Mouse (Mus musculus): ENCODE data around the gene Ttc28.

Gene Ttc28

DNA sequence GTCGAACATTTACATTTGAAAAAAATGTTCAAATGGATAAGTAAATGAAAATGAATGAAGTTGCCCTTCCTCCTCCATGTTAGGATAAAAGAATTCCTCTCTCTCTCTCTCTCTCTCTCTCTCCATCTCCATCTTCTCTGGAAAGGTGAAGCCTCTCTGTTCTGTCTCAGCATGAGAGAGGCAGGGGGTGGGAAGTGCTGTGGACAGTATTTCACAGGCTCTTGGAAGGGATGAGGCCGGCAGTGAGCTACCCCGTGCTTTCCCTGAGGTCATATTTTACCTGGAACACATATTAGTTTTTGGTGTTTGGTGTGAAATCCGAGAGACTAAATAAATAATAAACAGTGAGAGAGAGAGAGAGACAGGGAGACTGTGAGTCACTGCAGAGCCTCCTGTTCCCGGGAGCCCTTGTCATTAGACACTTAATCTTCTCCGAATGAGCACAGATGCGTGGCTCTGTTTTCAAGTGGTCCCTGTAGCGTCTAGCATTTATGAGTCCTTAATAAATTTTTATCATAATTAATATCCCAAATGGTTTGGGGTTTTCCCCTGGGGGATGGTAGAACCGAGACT, 284.8 kb downstream of the Ttc28 start:
- DNase-seq (ENCODE audit: low spot score in 2 of 2): no peak

DNA sequence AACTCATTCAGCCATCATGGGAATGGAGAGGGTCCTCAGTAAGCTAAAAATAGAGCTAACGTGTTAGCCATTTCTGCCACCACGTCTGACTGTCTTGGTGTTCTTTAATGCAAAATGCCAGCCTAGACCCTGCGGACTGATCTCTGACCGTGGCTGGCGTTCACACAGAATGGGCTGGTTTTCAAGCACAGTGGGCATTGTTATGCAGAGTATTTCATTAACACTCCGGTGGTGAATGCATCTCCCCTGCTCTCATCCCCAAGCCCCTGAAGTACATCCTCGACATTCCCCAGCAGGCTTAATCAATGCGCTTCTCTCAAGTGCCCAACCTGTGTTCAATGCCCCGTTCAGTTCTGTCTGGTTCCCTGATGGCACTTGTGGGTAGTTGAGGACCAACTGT, 290.8 kb downstream of the Ttc28 start:
- no peak for DNase-seq (ENCODE audit: low spot score in 2 of 2)

DNA sequence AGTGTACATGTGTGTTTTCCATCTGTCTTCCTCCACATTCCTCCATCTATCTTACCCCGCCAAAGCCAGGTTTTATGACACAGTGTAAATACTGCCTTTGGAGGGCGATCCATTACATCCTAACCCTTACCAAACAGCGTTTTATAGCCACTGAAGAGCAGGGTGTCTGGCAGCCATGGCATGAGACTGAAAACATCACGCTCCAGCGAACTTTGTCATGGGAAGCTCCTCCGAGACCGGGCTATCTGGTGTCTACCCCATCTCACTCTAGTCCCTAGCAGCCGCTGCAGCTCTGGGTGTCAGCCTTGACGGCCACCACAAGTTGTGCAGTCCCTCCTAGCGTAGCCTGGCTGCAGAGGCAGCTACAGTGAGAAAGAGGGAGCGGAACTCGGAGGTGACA, 295.8 kb downstream of the Ttc28 start:
- DNase-seq (ENCODE audit: low spot score in 2 of 2): no peak

DNA sequence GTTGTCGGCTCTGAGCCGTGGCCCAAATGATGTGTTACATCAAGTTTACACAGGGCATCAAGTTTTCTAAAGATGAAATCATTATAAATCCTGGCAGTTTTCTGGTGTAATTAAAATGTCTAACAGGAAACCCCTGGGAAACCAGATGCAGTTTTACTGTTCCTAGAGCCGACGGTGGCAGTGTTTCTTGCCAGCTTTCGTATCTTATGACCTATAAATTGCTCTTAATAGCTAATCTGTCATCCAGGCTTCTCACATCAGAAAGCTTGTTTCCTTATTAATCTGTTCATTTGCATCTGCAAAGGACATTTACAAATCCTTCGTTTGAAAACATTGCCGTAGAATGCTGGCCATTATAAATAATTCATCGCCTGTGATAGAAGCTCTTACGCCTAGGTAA, 296.2 kb downstream of the Ttc28 start:
- no peak for DNase-seq (ENCODE audit: low spot score in 2 of 2)

DNA sequence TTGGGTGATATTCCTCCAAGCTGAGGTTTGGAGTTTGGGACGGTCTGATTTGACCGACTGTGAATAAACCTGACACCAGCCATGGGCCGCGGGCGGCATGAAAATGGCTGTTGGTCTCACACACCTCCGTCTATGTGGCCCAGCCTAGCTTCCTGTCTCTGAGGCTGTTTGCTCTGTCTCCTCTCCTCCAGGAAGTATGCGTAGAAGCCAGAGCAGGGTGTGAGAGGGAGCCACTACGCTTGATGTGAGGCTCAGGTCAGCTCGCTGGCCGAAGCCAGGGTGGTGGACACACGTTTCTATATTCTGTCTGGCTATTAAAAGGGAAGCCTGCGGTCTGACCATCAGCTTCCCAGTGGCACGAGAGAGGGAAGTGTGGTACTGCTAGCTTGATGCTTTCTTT, 296.8 kb downstream of the Ttc28 start:
- peak; percentile 27 to 34 for DNase-seq (ENCODE audit: low spot score in 2 of 2)

DNA sequence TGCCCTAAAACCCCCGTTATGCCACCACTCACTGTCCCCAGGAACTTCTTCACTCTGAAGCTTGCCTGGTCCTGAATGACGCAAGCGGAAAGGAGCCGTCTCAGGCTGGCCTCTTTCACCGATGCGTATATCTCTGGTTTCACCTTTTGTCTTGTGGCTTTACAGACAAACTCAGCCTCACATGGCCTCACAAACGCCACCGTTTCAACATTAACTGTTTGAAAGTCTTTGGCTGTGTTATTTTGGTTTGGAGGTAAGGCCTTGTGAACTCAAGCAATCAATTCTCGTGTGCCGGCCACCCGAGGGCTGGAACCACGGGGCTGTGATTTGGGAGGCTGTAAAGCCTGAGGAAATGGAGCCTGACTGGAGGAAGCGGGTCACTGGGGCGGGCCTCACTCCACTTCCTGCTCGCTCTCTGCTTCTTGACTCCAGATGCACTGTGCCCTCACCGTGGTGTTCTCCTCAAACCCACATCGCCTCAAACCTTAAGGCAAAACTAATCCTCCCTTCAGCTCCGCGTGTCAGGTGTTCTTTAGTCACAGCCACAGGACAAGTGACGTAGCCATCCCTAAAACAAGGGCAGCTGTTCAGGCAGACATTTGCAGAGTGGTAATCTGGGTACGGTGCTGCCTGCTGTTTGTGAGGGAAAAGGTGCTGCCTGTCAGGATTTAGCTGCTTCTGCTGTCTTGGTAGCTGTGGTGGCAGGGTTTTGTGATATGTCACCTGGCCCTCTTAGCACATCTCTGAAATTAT, 298.9 kb downstream of the Ttc28 start:
- peak; percentile 83 to 84 for DNase-seq (ENCODE audit: low spot score in 2 of 2)

DNA sequence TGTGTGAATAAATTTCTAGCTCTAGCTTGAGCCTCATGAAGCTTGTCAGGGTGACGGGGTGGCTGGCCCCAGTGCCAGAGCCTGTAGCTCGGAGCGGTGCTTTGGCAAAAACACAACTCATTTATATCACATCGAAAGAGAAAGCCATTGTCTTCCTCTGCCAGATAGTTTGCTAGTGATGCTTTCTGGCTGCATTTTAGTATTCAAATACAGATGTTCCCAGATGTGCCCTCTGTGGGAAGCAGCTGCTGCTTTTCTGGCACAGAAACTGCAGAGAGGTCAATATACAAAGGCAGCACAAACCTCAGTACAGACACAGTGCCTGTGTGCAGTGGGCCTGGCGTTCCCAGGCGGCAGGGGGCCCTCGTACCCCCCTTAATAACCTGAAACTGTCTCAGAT, 300.0 kb downstream of the Ttc28 start:
- no peak for DNase-seq (ENCODE audit: low spot score in 2 of 2)

DNA sequence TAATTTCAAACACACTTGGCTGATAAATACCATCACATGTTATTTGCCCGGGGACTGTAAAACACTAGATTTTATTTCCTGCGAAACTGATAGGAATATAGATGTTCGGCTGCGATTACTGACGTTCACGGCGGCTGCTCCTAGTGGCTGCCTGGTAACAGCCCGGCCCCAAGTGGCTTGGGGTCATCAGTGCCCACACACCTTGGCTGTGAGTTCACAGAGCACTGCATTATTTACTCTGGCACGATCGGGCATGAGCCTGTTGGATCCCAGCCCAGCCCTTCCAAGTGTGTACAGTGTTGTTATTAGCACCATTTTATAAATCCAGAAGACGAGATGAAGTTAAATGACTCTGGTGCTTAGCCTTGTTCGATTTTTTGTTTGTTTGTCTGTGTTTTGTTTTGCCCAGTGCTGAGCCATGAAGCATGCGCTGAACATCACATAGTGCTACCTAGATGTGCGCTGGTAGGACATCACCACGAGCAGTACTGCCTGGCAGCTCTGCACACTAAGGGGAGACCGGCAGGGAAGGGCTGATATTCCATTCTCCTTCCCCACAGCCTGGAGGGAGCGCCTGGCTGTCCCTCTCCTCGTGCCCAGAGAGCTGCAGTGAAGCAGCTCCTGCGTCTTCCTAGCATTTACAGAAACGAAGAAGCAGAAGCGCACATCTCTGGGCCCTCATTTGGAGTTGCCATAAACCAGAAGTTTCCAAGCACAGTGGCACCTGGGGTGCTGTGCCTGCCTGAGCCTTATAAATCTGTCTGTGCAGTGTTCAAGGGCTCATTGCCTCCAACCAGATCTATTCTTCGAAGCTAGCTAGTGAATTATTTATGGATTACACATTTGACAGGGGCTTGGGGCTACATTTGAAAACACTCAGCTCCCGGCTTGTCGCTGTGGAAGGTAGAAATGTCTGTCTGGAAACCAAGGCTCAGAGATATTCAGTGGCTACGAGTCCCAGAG, 300.8 kb downstream of the Ttc28 start:
- DNase-seq (ENCODE audit: low spot score in 2 of 2): no peak

DNA sequence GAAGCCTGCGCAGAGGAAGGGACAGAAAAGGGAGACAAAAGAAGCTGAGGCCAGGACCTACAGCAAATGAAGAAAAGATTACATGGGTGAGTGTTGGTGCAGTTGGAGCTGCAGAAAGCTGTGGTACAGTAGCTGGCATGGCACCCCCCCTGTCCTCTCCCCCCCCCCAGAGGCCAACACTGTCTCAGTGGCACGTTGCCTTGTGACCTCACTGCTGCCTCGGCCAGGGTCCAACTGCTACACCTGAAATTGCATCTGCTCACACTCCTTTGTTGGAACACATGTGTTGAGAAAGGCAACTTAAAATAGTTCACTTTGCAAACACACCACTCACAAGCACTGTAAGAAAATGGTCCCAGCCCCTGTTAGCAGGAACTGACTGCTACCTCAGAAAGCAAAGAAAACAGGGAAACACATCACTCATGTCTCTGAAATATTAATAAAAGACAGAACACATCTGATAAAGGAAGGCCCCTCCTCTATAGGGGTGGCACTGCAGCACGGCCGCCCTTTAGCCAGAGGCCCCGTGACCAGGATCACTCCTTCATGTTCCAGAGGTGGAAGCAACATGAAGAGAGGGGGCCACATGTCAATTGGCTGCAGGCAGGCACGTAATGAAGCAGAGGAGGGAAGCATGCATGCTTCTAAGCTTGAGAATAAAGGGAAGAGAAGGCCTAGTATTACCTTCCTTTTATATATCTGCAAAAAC, 301.8 kb downstream of the Ttc28 start:
- DNase-seq (ENCODE audit: low spot score in 2 of 2): no peak

DNA sequence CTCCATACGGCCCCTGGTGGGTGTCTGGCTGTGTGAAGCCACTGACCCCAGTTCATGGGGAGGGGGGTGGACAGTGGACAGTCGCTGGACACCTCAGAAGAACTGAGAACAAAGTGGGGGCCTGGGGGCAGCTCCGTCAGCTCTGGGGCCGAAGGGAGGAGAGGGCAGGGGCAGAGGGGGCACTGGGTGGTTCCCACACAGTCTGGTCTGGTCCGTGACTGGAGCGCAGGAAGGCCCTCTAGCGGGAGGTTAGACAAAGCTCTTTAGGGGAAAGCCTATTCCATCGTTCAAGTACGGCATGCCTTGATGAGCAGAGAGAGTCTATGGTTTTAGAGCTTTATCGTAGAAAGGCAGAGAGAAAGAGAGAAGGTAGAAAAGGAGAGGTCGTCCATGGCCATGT, 307.0 kb downstream of the Ttc28 start:
- no peak for DNase-seq (ENCODE audit: low spot score in 2 of 2)

DNA sequence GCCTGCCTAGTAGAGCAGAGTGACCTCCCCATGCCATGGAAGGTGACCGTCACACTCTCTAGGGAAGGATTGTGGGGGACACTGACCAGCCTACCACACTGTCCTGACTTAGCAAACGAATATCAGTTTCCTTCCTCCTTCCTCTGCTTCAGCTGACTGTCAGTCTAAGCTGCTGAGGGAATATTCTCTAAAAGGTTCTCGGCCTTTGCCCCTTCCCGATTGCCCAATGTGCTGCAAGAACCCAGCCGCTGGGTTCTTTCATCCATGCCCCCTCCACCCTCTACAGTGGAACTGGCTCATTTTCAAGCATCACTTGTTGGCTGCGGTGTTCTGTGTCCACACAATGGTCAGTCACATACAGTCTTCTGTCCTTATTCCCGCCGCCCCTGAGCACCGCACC, 312.4 kb downstream of the Ttc28 start:
- no peak for DNase-seq (ENCODE audit: low spot score in 2 of 2)

DNA sequence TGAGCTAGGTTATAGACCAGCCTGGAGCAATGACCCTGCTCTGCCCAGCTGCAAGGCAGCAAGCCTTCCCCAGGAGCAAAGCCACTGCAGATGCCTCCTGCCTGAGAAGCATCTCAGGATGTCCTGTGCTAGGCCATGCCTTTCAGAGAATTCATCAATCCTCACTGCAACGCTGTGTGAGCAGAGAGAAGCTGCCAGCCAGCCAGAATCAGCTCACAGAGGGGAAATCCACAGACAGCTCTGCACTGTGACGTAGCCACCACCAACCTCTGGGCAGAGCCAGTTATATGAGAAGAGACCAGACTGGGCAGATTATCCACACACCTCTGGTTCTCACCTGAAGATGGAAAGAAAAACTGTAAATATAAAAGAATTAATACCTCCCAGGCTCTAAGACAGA, 315.2 kb downstream of the Ttc28 start:
- DNase-seq (ENCODE audit: low spot score in 2 of 2): no peak

DNA sequence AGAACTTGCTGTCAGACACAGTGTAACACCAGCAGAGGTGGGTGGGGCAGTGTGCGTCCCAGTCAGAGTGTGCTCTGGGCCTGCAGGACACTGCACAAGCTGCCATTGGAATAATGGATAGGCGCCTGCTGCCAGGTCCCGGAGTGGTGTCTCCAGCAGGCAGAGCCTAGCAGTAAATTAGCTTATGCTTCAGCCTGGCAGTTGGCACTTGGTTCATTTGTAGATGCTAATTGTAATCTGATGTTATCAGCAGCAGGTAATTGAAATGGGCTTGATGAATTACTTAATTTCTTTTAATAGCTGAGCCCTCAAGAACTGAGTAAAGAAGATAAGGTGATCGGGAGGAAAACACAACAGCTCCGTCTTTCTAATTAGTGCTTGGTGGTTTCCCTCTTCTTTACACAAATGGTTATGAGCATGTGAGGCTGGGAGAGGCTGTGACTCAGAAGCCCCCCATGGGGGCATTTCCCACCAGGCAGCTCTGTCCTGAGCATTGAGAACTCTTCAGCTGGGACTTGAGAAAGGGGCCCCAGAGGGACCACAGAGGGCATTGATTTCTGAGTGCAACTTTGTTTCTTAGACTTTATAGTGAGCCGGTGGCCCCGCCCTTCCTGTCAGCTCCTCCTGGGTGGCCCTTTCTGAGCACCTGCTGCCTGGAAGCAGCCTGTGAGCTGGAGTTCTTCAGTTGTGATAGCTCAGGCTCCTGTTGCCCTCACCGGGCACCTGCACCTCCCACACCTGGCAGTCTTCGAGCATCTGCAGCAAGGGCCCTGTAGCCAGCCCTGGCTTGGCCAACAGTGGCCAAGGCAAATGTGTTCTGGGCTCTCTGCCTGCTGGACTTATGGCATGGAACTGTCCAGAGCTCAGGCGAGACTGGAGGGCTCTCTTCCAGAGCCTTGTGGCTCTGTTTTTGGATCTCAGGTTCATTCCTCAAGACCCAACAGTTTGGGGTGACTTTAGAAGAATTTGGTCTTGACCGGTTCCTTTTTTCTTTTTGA, 316.2 kb downstream of the Ttc28 start:
- DNase-seq (ENCODE audit: low spot score in 2 of 2): peak; percentile 23 to 34

DNA sequence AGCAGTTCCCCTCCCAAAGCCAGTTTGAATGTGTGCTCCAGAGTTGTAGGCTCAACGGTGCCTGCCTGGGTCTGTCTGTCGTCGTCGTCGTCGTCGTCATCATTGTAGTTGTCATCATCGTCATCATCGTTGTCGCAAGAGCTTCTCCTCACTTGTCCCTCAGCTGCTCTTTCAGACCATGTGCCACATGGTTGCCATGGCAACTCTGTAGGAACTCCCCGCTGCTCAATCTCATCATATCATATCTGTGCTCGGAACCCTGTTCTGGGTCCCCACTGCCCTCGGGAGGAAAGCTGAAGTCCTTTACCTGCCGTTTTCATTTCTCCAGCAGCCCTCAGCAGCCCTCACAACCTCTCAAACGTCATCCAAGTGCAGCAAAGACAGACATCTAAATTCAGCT, 318.1 kb downstream of the Ttc28 start:
- no peak for DNase-seq (ENCODE audit: low spot score in 2 of 2)

DNA sequence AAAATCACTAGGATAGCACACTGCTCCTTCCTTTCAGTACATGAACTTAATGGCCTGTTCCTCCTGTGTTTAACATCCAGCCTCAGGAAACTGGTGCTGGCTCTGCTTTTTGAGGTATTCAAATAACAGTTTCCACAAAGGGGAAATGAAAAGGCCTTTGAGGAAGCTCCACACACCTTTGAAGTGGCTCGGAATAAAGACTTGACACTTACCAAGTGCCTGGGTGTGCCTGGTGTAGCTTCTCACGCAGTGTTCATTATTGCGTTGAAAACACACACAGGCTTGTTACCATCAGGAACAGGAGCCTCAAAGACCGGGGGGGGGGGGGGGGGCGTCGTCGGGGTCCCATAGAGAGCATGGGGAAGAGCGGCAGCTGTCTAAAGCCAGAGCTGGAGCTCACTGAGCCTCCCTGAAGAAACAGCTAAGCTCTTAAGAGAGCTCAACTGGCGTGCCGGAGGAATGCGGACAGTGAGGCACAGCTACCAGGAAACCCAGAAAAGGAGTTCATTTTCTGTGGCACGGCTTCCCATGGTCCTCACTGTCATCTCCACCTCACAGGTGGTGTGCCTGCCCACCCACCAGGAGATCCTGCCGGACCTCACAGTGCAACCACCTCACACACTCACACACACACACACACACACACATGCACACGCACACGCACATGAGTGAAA, 320.7 kb downstream of the Ttc28 start:
- DNase-seq (ENCODE audit: low spot score in 2 of 2): peak; percentile 55 to 60

DNA sequence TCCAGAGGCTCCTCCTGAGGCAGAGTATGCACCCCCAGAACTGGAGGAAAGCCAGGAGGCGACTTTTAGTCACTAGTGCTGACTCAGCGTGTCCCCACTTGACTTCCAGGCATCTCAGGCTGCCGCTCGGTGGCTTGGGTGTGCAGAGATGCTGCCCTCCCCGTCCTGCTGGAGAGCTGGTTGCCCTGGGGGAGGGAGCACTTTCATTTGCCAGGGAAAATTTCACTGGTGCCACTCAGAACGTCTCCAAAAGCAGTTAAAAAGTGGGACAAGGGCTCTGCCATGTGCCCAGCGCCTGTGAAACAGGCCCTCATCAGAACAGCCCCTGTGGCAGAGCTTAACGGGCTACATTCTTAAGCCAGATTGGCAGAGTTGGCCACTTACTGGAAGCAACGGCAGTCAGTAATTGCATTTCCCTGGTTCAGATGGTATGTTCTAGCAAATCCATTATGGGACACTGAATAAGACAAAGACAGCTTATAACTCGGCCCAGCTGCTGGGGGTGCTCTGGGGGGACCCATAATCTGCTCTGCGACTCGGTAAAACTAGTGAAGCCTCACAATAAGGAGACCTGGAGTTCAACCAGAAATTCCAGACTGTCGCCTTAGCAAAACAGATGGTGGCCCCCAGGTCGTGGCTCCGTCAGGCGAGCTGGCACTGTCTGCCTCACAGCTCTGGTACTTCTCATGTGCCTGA, 321.5 kb downstream of the Ttc28 start:
- peak in 1 of 2 experiments; percentile 17 for DNase-seq (ENCODE audit: low spot score in 2 of 2)

DNA sequence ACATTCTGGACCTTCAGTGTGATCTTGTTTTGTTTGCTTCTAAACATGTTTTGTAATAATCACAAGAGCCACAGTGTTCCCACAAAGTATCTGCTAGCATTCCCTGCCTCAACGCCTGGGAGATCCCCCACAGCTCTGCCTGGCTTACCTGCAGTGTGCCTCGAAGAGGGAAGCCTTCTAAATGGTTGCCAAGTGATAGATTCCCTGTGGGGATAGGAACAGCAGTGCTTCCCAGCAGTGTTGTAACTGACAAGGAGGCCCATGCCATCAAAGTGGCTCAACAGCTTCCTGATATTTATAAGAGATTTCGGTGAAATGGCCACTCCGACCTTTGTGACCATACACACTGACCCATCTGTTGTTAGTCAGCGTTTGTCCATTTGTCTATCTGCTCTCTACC, 324.6 kb downstream of the Ttc28 start:
- no peak for DNase-seq (ENCODE audit: low spot score in 2 of 2)

DNA sequence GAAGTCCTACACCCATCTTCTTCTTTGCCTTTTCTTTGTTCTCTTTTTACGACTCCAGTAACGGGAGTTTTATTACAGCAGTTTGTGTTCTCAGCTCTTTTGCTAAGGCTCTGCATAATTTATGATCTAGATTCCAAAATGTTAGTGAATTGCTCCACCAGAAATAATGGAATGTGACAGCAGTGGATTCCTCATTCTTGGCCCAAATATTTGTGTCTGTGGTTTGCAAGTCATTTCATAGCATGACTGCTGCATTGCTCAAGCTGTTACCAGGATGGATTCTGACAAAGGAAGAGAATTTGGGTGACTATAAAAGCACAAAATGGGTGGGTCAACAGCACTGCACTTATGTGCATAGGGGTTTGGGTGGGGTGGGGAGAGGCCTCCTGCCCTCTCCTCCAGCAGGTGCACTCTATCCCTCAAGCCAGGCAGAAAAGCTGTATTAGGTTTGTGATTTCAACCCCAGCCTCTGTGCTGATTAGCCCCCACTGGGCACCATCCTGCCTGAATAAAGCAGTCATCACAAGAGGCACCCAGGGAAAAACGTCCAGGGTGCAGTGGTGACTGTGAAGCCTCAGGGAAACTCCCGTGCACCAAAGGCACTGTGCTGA, 325.5 kb downstream of the Ttc28 start:
- no peak for DNase-seq (ENCODE audit: low spot score in 2 of 2)

DNA sequence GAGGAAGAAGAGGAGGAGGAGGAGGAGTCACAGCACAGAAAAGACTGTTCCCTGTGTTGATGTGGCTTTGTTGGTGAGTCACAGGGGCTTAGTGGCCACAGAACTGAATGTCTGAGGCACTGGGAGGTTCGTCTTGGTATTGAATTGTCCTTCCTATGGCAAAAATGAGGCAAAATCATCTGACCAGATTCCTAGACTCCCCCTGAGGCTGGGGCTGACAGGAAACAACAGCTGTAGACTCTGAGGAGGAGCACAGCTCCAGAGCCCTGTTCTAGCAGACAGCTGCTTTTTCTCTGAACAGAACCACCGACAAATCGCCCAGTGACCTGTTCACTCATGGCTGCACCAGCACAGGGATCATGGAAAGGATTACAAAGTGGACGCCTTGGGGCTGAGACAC, 326.2 kb downstream of the Ttc28 start:
- no peak for DNase-seq (ENCODE audit: low spot score in 2 of 2)
